Mouse (Mus musculus) MN1 (cell line): ENCODE measurements around the gene Krtap3-2.
"Not testable (repeated sequence)": the region's sequence is repeated elsewhere in the genome, so short reads cannot be mapped to it uniquely, and the experiment has no call there.

Experiments used
- DNase-seq: peaks from one replicate; pipeline ENCODE4 v3.0.0-alpha.2; 2016; ENCODE audit warnings: low spot score

Krtap3-2 gene

DNA sequence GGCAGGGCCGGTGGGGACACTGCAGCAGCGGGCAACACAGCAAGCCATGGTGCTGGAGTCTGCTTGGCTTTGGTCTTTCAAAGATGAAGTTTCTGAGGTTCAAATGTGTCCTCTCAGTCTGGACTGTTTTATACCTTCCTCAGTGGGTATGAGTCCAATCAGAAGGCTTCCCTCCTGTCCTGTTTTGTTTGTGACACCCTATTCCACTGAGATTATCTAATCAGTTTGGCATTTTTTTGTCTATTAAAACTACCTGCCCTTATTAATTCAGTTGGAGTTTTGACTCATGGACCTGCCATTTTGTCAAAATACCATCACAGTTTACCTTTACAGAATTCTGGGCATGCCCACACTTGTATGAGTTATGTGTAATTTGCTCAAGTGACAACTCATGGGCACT, at the start of gene Krtap3-2:
Krtap3-2 (minus strand) TSS at position 101 of the 400 bp plus-strand sequence.
- no peak for DNase-seq

GRCm38 (mm10) chr11:99603208-99603607, 46.6 kb upstream of the Krtap3-2 start, which contains the start of gene Gm11938:
Gene Gm11938 (minus strand): TSS chr11:99603308.
- not testable (repeated sequence) for DNase-seq

DNA sequence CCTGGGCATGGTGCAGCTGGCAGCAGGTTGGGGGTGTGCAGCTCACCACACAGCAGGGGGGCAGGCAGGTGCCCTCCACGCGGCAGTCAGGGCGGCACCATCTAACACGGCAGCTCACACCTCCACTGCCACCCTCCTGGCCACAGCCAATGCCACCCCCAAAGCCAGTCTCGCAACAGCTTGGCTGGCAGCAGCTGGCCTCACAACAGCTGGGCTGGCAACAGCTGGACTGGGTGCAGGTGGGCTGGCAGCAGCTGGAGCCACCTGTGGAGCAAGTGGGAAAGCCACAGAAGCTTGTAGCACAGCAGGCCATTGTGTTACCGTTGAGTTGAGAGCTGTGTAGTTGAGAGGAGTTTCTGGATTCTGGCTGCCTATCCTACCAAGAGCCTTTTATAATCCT, 41.1 kb upstream of the Krtap3-2 start, which contains the start of gene Krtap9-3:
Krtap9-3 (minus strand) TSS at position 364 of the 400 bp plus-strand sequence.
- not testable (repeated sequence) for DNase-seq

- DNase-seq = no peak
These were observed 34.3 kb upstream of the Krtap3-2 start, which contains the start of gene Krtap1-3 for GRCm38 (mm10) chr11:99590981-99591380. Gene Krtap1-3 (minus strand): TSS chr11:99591339.

DNA sequence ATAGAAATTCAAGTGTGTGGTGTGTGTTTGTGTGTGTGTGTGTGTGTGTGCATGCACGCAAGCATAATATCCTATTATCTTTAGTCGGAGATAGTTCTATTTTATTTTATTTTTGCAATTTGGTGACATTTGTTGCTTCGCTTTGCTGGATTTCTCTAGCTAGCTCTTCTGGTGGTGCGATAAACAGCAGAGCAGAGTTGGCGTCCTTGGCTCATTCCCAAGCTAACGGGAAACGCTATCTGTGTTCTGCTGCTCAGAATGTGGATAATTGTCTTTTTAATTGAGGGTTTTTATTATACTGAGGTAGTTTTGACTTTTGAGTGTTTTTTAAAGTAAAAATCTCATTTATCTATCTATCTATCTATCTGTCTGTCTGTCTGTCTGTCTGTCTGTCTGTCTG, 28.4 kb upstream of the Krtap3-2 start:
- no peak for DNase-seq

GRCm38 (mm10) chr11:99583245-99583704, 26.6 kb upstream of the Krtap3-2 start, which contains the start of gene Krtap1-4:
Gene Krtap1-4 (minus strand): TSS chr11:99583654.
- DNase-seq = no peak

DNA sequence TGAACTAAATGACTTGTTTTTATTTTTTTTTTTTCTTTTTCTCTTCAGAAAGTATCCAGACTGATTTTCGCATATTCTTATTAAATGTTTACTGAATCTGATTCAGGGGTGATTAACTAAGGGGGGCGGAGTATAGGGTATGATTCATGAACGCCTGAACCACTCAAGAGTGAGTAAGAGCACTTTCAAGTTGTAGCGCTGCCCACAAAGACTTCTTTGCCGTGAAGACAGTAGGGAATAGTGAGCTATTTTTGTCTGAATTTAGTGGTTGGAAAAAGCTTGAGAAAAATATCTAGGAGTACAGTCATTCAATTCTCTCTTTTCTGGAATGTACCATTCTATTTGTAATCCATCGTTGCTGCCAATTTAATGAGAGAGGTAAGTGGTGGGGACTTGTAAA, 24.9 kb upstream of the Krtap3-2 start:
- no peak for DNase-seq

DNA sequence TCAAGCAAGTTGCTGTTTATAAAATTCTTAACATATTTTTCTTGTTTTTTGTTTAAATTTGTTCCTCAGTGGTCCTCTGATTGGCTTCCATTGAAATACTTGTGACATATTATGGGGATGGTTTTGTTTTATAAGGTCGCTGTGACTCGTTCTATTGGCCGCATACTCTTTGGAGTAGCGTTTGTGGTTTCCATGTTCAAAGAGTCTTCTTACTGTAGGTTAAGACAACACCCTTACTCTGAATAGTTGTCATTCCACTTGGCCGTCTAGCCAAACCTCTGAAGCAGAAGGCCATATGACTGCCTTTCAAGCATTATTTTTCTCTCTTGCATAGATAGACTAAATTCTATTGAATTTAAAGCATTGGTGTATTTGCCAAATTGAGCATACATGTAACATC, 24.4 kb upstream of the Krtap3-2 start:
- DNase-seq = no peak

DNA sequence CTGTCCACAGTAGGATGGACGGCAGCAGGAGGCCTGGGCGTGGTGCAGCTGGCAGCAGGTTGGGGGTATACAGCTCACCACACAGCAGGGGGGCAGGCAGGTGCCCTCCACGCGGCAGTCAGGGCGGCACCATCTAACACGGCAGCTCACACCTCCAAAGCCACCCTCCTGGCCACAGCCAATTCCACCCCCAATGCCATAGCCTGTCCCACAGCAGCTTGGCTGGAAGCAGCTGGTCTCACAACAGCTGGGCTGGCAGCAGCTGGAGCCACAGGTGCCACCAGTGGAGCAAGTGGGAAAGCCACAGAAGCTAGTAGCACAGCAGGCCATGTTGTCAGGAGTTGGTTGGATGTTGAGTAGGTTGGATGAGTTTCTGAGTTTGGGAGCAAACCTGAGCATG, 24.0 kb upstream of the Krtap3-2 start, which contains the start of gene Krtap1-5:
Krtap1-5 (minus strand) TSS at position 381 of the 400 bp plus-strand sequence.
- no peak for DNase-seq

DNA sequence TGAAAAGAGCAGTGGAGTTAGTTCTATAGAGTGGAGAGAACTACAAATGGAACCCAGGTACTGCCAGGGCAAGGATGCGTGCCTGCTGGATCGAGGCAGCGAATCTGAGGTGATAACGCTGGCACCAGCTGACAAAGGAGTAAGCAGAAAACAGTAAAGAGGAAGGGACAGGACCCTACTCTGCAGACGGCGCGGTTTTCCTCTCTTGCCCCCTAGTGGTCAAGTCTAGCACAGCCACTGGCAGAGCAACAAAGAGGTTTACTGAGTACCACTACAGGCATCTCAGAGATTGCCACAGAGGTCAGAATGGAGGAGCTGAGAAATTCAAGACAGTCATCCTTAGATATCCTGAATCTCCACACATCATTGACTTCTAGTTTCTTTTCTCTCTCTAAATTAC, 17.5 kb upstream of the Krtap3-2 start:
- DNase-seq = no peak

DNA sequence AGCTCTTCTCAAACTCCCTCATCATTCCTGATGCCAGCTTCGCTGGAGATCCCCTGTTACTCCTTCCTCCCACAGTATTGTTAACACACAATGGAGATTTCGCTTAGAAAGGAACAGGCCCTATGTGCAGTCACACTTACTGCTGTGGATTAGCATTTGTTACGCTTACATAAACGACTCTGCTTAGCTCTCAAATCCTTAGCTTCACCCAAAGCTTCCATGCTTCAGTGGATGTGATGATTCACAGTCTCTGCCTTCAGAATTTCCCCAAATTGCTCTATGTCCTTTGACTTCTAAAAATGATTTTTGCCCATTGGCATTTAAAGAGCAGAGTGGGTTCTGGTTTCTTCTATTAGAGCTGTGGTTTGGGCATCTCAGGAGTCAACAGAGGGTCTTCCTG, 16.5 kb upstream of the Krtap3-2 start:
- DNase-seq = no peak

DNA sequence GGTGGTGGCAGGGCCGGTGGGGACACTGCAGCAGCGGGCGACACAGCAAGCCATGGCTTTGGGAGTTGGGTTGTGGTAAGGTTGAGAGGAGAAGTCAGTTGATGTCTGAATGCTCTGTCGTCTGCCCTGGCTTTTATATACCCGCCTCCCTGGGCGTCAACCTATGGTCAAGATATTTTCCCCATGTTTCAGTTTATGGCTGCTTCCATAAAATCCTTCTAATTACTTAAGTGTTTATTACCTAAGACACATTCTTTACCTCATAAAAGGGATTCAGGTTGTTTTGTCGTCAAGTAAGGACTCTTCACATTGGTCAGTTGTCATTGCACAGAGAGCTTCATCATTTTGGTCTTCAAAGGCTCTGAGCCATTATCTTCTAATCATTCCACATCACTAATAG, 9.9 kb upstream of the Krtap3-2 start, which contains the start of gene Krtap3-1:
Krtap3-1 (minus strand) TSS at position 101 of the 400 bp plus-strand sequence.
- no peak for DNase-seq

GRCm38 (mm10) chr11:99562580-99562979, 5.9 kb upstream of the Krtap3-2 start:
- no peak for DNase-seq

DNA sequence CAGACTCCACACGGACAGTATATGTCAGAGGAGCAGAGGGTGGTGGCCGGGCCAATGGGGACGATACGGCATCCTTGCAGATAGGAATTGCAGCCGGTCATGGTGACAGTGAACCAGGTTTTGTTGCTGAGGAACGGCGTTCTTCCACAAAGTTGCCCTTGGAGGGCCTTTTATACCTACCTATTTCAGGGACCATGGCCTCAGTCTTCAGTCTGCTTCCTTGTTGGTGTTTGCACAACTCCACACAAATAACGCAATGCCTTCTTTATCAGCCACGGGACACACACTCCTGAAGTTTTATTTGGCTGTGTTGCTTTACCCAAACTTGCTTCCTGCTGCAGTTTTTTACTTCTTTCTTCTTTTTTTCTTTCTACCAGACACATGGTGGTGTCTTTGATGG, 2.7 kb upstream of the Krtap3-2 start, which contains the start of gene Gm11939:
Gm11939 (minus strand) TSS at position 101 of the 400 bp plus-strand sequence.
- DNase-seq = no peak

DNA sequence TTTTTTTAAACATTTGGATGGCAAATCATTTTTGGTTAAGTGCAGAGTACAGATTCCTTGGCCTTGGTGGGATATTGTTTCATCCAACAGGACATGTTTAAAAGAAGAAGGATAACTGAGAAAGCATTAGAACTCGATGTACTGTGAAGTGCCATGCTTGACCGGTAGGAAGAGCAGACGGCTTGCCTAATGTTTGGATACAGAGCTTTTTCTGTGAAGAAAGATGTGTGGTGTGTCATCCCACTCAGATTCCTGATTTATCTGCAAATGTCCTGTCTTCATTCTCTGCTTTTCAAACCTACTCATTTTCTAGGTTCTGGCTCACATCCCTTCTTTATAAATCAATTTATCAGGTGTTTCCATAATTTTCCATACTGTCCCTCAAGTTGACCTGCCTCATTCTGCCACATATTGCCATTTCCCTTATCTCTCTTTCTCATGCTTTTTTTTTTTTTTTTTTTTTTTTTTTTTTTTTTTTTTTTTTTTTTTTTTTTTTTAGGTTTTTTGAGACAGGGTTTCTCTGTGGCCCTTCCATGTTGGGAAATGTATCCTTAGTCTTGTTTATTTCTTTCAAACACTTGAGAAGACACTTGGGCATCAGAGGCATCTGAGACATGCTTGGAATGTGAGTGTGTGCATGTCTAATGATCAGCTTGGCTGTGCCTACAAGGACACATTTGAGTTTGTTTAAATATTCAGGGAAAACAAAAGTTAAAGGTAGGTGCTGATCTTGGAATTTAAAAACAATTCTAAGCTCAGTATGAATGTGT, 1.5 kb upstream of the Krtap3-2 start:
- DNase-seq = no peak

DNA sequence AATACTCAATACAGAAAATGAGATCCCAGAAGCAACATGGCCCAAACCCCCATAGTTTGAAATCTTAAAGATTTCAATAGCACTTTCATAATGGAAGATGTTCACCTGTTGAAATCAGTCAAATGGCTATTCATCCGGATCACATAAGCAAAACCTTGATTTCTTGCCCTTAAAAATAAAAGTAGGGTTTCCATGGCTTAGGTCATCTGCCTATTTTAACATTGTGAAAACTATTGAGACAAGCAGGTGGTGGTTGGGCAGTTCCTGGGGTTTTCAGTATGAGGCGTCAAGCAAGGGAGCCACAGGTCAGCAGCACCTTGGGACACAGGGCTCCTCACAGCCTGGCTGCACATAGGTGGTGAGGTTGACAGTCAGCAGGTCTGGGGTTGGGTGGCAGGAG, 458 bp downstream of the Krtap3-2 start:
- no peak for DNase-seq

GRCm38 (mm10) chr11:99550765-99551164, 5.9 kb downstream of the Krtap3-2 start, which contains the start of gene Krtap3-3:
Gene Krtap3-3 (minus strand): TSS chr11:99550865.
- DNase-seq = no peak

- no peak for DNase-seq
These were observed 8.8 kb downstream of the Krtap3-2 start for GRCm38 (mm10) chr11:99547892-99548291.

DNA sequence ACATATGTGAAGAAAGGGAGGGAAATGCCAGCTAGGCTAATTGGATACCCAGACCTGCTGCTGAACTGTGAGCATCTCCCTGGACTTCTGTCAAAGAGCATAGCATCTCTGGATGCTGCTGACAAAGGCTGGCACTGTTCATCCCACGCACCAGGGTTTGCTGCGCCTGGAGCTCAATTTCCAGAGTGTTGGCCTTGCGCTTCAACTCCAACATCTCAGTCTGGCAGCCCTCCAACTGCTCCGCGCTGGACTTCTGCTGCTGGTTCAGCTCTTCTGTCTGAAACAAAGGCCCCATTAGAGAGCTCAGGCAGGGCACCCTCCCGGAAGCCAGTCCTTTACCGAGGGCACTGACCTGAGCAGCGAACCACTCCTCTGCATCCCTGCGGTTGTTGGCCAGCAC, 16.9 kb downstream of the Krtap3-2 start:
- DNase-seq = no peak

GRCm38 (mm10) chr11:99521288-99521860, 35.3 kb downstream of the Krtap3-2 start, which contains the start of gene Krt39:
Gene Krt39 (minus strand): TSS chr11:99521338.
- no peak for DNase-seq

- DNase-seq = no peak
These were observed 42.6 kb downstream of the Krtap3-2 start for GRCm38 (mm10) chr11:99514098-99514497.
